Mouse (Mus musculus) monocyte, adult 5-6 weeks (primary cell): Measurements from ENCODE around the gene Phactr4. TPM values are rescaled to one million over a fixed set of nuclear protein-coding genes. Genes with fewer than 3 reads are reported as not detected.

Source experiments
- ATAC-seq: fragments of 153-309, 156-312 bp; replicated peaks from 2 replicates; pipeline ENCODE4 v1.8.0; 2017; ENCODE audit warnings: mild to moderate bottlenecking; ENCODE audit not compliant: low TSS enrichment, insufficient number of reproducible peaks, severe bottlenecking, poor library complexity, low FRiP score
- total RNA-seq: library from RNA; stranded (forward); fragments of 200-1000, 200-491, 200-594 nt; gene quantifications from 3 replicates; pipeline ENCODE4 v1.2.3, GENCODE M21; 2017

The Phactr4 gene
- total RNA-seq, 1 experiment from 2014 or later = 3.2 TPM

GRCm38 (mm10) chr4:132383455-132383854, 38.8 kb downstream of the Phactr4 start:
- no peak for ATAC-seq

- peak; percentile 56; the same call in 1 of the 2 replicates for ATAC-seq
Observed at GRCm38 (mm10) chr4:132382296-132382695, 40.0 kb downstream of the Phactr4 start.

- ATAC-seq = no peak
Observed at GRCm38 (mm10) chr4:132380965-132381616, 41.2 kb downstream of the Phactr4 start.

GRCm38 (mm10) chr4:132373820-132374219, 48.5 kb downstream of the Phactr4 start:
- ATAC-seq = no peak

- no peak for ATAC-seq
Observed at GRCm38 (mm10) chr4:132369953-132370750, 52.1 kb downstream of the Phactr4 start.

- no peak for ATAC-seq
Observed at GRCm38 (mm10) chr4:132367480-132368201, 54.6 kb downstream of the Phactr4 start.

- no peak for ATAC-seq
Observed at GRCm38 (mm10) chr4:132365450-132366060, 56.7 kb downstream of the Phactr4 start.

- no peak for ATAC-seq
Observed at GRCm38 (mm10) chr4:132363487-132363886, 58.8 kb downstream of the Phactr4 start.

- ATAC-seq = no peak
Observed at GRCm38 (mm10) chr4:132359510-132359909, 62.8 kb downstream of the Phactr4 start.

GRCm38 (mm10) chr4:132356170-132356569, 66.1 kb downstream of the Phactr4 start:
- ATAC-seq = no peak

- no peak for ATAC-seq
Observed at GRCm38 (mm10) chr4:132355403-132355802, 66.9 kb downstream of the Phactr4 start.

GRCm38 (mm10) chr4:132354571-132354970, 67.7 kb downstream of the Phactr4 start:
- no peak for ATAC-seq

- peak; percentile 96 for ATAC-seq
Observed at GRCm38 (mm10) chr4:132353481-132353885, 68.8 kb downstream of the Phactr4 start, which contains the start of gene Rcc1. Rcc1 (minus strand) TSS chr4:132353605.

- no peak for ATAC-seq
Observed at GRCm38 (mm10) chr4:132352739-132353138, 69.5 kb downstream of the Phactr4 start.

GRCm38 (mm10) chr4:132351401-132351800, 70.9 kb downstream of the Phactr4 start:
- no peak for ATAC-seq

GRCm38 (mm10) chr4:132350854-132351253, 71.4 kb downstream of the Phactr4 start:
- no peak for ATAC-seq

- ATAC-seq = no peak
Observed at GRCm38 (mm10) chr4:132350123-132350740, 72.1 kb downstream of the Phactr4 start.

GRCm38 (mm10) chr4:132349495-132350122, 72.7 kb downstream of the Phactr4 start:
- no peak for ATAC-seq
